Mouse (Mus musculus) liver, adult 2 months (tissue): Measurements from ENCODE around the gene Apbb2.
A peak's percentile ranks its signal among the peaks of the same experiment; 100 is the strongest.

Experiments used
- CTCF ChIP-seq: fragments of 200-500 bp; IDR thresholded peaks from 2 replicates; pipeline ENCODE4 v1.5.1; 2011; ENCODE audit warnings: low read depth, low read length, control low read depth
- POLR2A ChIP-seq: fragments of 200-500 bp; IDR thresholded peaks from 2 replicates; pipeline ENCODE4 v1.6.1; 2011; ENCODE audit warnings: low read length, control low read depth; ENCODE audit not compliant: insufficient read depth; ENCODE audit errors: extremely low read depth

- 0 out of 2 replicates have a peak, but pooled peaks have one; percentile 14 for TF ChIP-seq POLR2A
- no peak for TF ChIP-seq CTCF
These were observed 593 bp downstream of the Apbb2 start for GRCm38 (mm10) chr5:66617921-66618460.
